Mouse (Mus musculus): ENCODE results near the gene Gorasp1.

Gorasp1 gene

GRCm38 (mm10) chr9:119973281-119973680 is 35.9 kb upstream of the Gorasp1 start:
- no peak for DNase-seq (ENCODE audit: extremely low read depth, insufficient read length, low spot score)

- no peak for DNase-seq (ENCODE audit: extremely low read depth, insufficient read length, low spot score)
Observed at GRCm38 (mm10) chr9:119972582-119972981, 35.2 kb upstream of the Gorasp1 start.

GRCm38 (mm10) chr9:119972166-119972565 is 34.8 kb upstream of the Gorasp1 start:
- DNase-seq (ENCODE audit: extremely low read depth, insufficient read length, low spot score): no peak

- DNase-seq (ENCODE audit: extremely low read depth, insufficient read length, low spot score): peak; percentile 51
Observed at GRCm38 (mm10) chr9:119970763-119971656, 33.6 kb upstream of the Gorasp1 start.

- DNase-seq (ENCODE audit: extremely low read depth, insufficient read length, low spot score): no peak
Observed at GRCm38 (mm10) chr9:119970221-119970620, 32.9 kb upstream of the Gorasp1 start.

- DNase-seq (ENCODE audit: extremely low read depth, insufficient read length, low spot score): no peak
Observed at GRCm38 (mm10) chr9:119969811-119970210, 32.4 kb upstream of the Gorasp1 start.

- no peak for DNase-seq (ENCODE audit: extremely low read depth, insufficient read length, low spot score)
Observed at GRCm38 (mm10) chr9:119966221-119966910, 29.0 kb upstream of the Gorasp1 start.

GRCm38 (mm10) chr9:119965186-119965585 is 27.8 kb upstream of the Gorasp1 start:
- DNase-seq (ENCODE audit: extremely low read depth, insufficient read length, low spot score): no peak

- no peak for DNase-seq (ENCODE audit: extremely low read depth, insufficient read length, low spot score)
Observed at GRCm38 (mm10) chr9:119964206-119964605, 26.8 kb upstream of the Gorasp1 start.

- DNase-seq (ENCODE audit: extremely low read depth, insufficient read length, low spot score): peak; percentile 62
Observed at GRCm38 (mm10) chr9:119962987-119963667, 25.8 kb upstream of the Gorasp1 start.

- DNase-seq (ENCODE audit: extremely low read depth, insufficient read length, low spot score): no peak
Observed at GRCm38 (mm10) chr9:119962216-119962615, 24.9 kb upstream of the Gorasp1 start.

- no peak for DNase-seq (ENCODE audit: extremely low read depth, insufficient read length, low spot score)
Observed at GRCm38 (mm10) chr9:119958835-119959234, 21.5 kb upstream of the Gorasp1 start.

GRCm38 (mm10) chr9:119951388-119951787 is 14.0 kb upstream of the Gorasp1 start:
- no peak for DNase-seq (ENCODE audit: extremely low read depth, insufficient read length, low spot score)

- DNase-seq (ENCODE audit: extremely low read depth, insufficient read length, low spot score): no peak
Observed at GRCm38 (mm10) chr9:119950434-119950833, 13.1 kb upstream of the Gorasp1 start.

GRCm38 (mm10) chr9:119948804-119949203 is 11.4 kb upstream of the Gorasp1 start:
- no peak for DNase-seq (ENCODE audit: extremely low read depth, insufficient read length, low spot score)

- DNase-seq (ENCODE audit: extremely low read depth, insufficient read length, low spot score): no peak
Observed at GRCm38 (mm10) chr9:119945173-119945900, 8.0 kb upstream of the Gorasp1 start.

- DNase-seq (ENCODE audit: extremely low read depth, insufficient read length, low spot score): no peak
Observed at GRCm38 (mm10) chr9:119943326-119943725, 6.0 kb upstream of the Gorasp1 start.

GRCm38 (mm10) chr9:119941861-119942260 is 4.5 kb upstream of the Gorasp1 start:
- no peak for DNase-seq (ENCODE audit: extremely low read depth, insufficient read length, low spot score)

- no peak for DNase-seq (ENCODE audit: extremely low read depth, insufficient read length, low spot score)
Observed at GRCm38 (mm10) chr9:119941407-119941806, 4.0 kb upstream of the Gorasp1 start.

- DNase-seq (ENCODE audit: extremely low read depth, insufficient read length, low spot score): no peak
Observed at GRCm38 (mm10) chr9:119939646-119940045, 2.3 kb upstream of the Gorasp1 start.

GRCm38 (mm10) chr9:119938496-119938895 is 1.1 kb upstream of the Gorasp1 start:
- no peak for DNase-seq (ENCODE audit: extremely low read depth, insufficient read length, low spot score)
